Mouse (Mus musculus): ENCODE measurements around the gene Bri3. TPM values are rescaled to one million over a fixed set of nuclear protein-coding genes. Genes with fewer than 3 reads are reported as not detected.

Gene Bri3
- polyA plus RNA-seq, 1 experiment from 2014 or later: 313 TPM

- Histone ChIP-seq H3K9ac (ENCODE audit: low read depth, low read length) (no peak overlapping the region), H3K4me3 (ENCODE audit: low read depth, low read length) (no peak overlapping the region), H3K4me1 (replicated peaks; ENCODE audit: control insufficient read depth, insufficient read depth, low read length) (no peaks in the 10 kb centered on the region), H3K36me3 (ENCODE audit: control insufficient read depth, insufficient read depth) (no peaks in the 10 kb centered on the region), H3K27ac (ENCODE audit: low read depth, low read length) (0 out of 2 replicates have a peak overlapping the region, but pooled peaks have one; percentile 5), H3K27me3 (replicated peaks; ENCODE audit: control insufficient read depth, insufficient read depth, low read length) (no peaks in the 10 kb centered on the region), H3K4me2 (replicated peaks; ENCODE audit: low read depth) (no peak overlapping the region), H3K9me3 (ENCODE audit: control insufficient read depth) (no peaks in the 10 kb centered on the region)
- TF ChIP-seq CTCF (IDR thresholded peaks at IDR 0.05; ENCODE audit: low read depth): no peak
- no peak for ATAC-seq
- WGBS: 67% methylated on average over 9 of the region's 9 CpGs
These were observed 124.5 kb downstream of the Bri3 start for GRCm38 (mm10) chr5:144368661-144369205.

- no peaks in the 10 kb centered on the region for H3K27me3 ChIP-seq (replicated peaks; ENCODE audit: control insufficient read depth, insufficient read depth, low read length)
- ATAC-seq: no peak
- no peak for TF ChIP-seq CTCF (IDR thresholded peaks at IDR 0.05; ENCODE audit: low read depth)
- no peaks in the 10 kb centered on the region for H3K9me3 ChIP-seq (ENCODE audit: control insufficient read depth)
- no peak overlapping the region for H3K9ac ChIP-seq (ENCODE audit: low read depth, low read length)
- no peak overlapping the region for H3K27ac ChIP-seq (ENCODE audit: low read depth, low read length)
- no peaks in the 10 kb centered on the region for H3K4me1 ChIP-seq (replicated peaks; ENCODE audit: control insufficient read depth, insufficient read depth, low read length)
- WGBS: 27% methylated on average over 6 of the region's 6 CpGs
- H3K4me2 ChIP-seq (replicated peaks; ENCODE audit: low read depth): no peak overlapping the region
- no peak overlapping the region for H3K4me3 ChIP-seq (ENCODE audit: low read depth, low read length)
- H3K36me3 ChIP-seq (ENCODE audit: control insufficient read depth, insufficient read depth): no peaks in the 10 kb centered on the region
These were observed 126.7 kb downstream of the Bri3 start for GRCm38 (mm10) chr5:144370986-144371385.

- H3K36me3 ChIP-seq (ENCODE audit: control insufficient read depth, insufficient read depth): no peaks in the 10 kb centered on the region
- ATAC-seq: peak; percentile 77
- H3K4me3 ChIP-seq (ENCODE audit: low read depth, low read length): no peak overlapping the region
- peak overlapping the region; percentile 73 for H3K27ac ChIP-seq (ENCODE audit: low read depth, low read length)
- 24% methylated on average over 2 of the region's 2 CpGs for WGBS
- H3K27me3 ChIP-seq (replicated peaks; ENCODE audit: control insufficient read depth, insufficient read depth, low read length): no peaks in the 10 kb centered on the region
- H3K9ac ChIP-seq (ENCODE audit: low read depth, low read length): no peak overlapping the region
- no peaks in the 10 kb centered on the region for H3K4me1 ChIP-seq (replicated peaks; ENCODE audit: control insufficient read depth, insufficient read depth, low read length)
- no peak for TF ChIP-seq CTCF (IDR thresholded peaks at IDR 0.05; ENCODE audit: low read depth)
- no peaks in the 10 kb centered on the region for H3K9me3 ChIP-seq (ENCODE audit: control insufficient read depth)
- H3K4me2 ChIP-seq (replicated peaks; ENCODE audit: low read depth): no peak overlapping the region
These were observed 127.9 kb downstream of the Bri3 start for GRCm38 (mm10) chr5:144372177-144372576.

DNA sequence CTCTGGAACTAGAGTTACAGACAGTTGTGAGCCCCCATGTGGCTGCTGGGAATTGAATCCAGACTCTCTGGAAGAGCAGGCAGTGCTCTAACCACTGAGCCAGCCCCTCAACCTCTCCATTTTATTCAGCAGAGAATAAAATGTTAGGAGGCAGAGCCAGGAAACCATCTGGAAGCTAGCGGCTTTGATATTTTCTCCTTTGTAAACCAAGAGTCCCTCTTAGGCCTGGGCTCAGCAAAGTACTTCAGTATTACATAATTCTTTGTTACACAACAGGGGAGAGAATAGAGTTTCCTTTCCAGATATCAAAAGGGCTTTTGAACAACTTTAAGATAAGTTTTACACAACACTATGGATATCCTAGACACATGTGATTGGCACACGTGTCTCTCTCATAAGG lies 128.6 kb downstream of the Bri3 start:
- H3K36me3 ChIP-seq (ENCODE audit: control insufficient read depth, insufficient read depth): no peaks in the 10 kb centered on the region
- H3K9ac ChIP-seq (ENCODE audit: low read depth, low read length): no peak overlapping the region
- H3K4me2 ChIP-seq (replicated peaks; ENCODE audit: low read depth): no peak overlapping the region
- WGBS: 41% methylated on average over 2 of the region's 2 CpGs
- no peaks in the 10 kb centered on the region for H3K27me3 ChIP-seq (replicated peaks; ENCODE audit: control insufficient read depth, insufficient read depth, low read length)
- H3K4me1 ChIP-seq (replicated peaks; ENCODE audit: control insufficient read depth, insufficient read depth, low read length): no peaks in the 10 kb centered on the region
- peak overlapping the region; percentile 73 for H3K27ac ChIP-seq (ENCODE audit: low read depth, low read length)
- no peak overlapping the region for H3K4me3 ChIP-seq (ENCODE audit: low read depth, low read length)
- peak; percentile 39 for ATAC-seq
- no peaks in the 10 kb centered on the region for H3K9me3 ChIP-seq (ENCODE audit: control insufficient read depth)
- TF ChIP-seq CTCF (IDR thresholded peaks at IDR 0.05; ENCODE audit: low read depth): no peak

DNA sequence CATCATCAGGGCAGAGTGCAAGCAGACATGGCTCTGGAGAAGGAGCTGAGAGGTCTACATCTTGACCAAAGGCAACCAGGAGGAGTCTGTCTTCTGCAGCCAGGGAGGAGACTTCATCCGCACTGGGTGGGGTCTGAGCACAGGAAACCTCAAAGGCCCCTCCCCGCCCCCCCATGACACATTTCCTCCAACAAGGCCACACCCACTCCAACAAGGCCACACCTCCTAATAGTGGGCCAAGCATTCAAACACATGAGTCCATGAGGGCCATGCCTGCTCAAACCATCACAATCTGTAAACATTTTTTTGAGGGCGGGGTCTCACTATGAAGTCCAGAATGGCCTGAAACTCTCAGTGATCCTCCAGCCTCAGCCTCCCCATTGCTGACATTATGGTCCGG lies 135.2 kb downstream of the Bri3 start:
- no peaks in the 10 kb centered on the region for H3K9me3 ChIP-seq (ENCODE audit: control insufficient read depth)
- 95% methylated on average over 4 of the region's 4 CpGs for WGBS
- no peak overlapping the region for H3K27ac ChIP-seq (ENCODE audit: low read depth, low read length)
- H3K4me1 ChIP-seq (replicated peaks; ENCODE audit: control insufficient read depth, insufficient read depth, low read length): no peaks in the 10 kb centered on the region
- H3K4me2 ChIP-seq (replicated peaks; ENCODE audit: low read depth): no peak overlapping the region
- H3K27me3 ChIP-seq (replicated peaks; ENCODE audit: control insufficient read depth, insufficient read depth, low read length): no peaks in the 10 kb centered on the region
- ATAC-seq: no peak
- TF ChIP-seq CTCF (IDR thresholded peaks at IDR 0.05; ENCODE audit: low read depth): no peak
- no peak overlapping the region for H3K4me3 ChIP-seq (ENCODE audit: low read depth, low read length)
- H3K9ac ChIP-seq (ENCODE audit: low read depth, low read length): no peak overlapping the region
- H3K36me3 ChIP-seq (ENCODE audit: control insufficient read depth, insufficient read depth): no peaks in the 10 kb centered on the region

DNA sequence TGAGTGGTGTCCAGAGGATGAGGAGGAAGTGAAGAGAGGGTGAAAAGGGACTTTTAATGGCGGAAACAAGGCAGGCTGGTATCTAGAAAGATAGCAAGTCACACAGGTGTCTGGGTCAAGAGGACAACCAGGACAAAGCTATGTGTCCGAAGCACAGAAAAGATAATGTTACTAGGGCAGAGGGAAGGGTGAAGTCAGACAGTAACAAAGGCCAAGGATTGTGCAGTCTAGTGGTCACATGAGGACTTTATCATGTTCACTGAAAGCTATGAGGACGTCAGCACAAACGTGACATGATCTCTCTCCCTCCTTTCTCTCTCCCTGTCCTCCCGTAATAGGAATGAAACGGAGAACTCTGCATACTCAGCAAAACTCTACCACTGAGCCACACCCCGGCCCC lies 136.5 kb downstream of the Bri3 start:
- no peaks in the 10 kb centered on the region for H3K9me3 ChIP-seq (ENCODE audit: control insufficient read depth)
- no peak overlapping the region for H3K9ac ChIP-seq (ENCODE audit: low read depth, low read length)
- WGBS: 46% methylated on average over 7 of the region's 7 CpGs
- peak; percentile 86 for ATAC-seq
- no peaks in the 10 kb centered on the region for H3K27me3 ChIP-seq (replicated peaks; ENCODE audit: control insufficient read depth, insufficient read depth, low read length)
- H3K27ac ChIP-seq (ENCODE audit: low read depth, low read length): peak overlapping the region; percentile 35; the same call in 1 of the 2 replicates
- no peak for TF ChIP-seq CTCF (IDR thresholded peaks at IDR 0.05; ENCODE audit: low read depth)
- no peaks in the 10 kb centered on the region for H3K36me3 ChIP-seq (ENCODE audit: control insufficient read depth, insufficient read depth)
- no peak overlapping the region for H3K4me2 ChIP-seq (replicated peaks; ENCODE audit: low read depth)
- H3K4me1 ChIP-seq (replicated peaks; ENCODE audit: control insufficient read depth, insufficient read depth, low read length): no peaks in the 10 kb centered on the region
- no peak overlapping the region for H3K4me3 ChIP-seq (ENCODE audit: low read depth, low read length)

GRCm38 (mm10) chr5:144381782-144382181 lies 137.5 kb downstream of the Bri3 start:
- peak; percentile 67 for TF ChIP-seq CTCF (IDR thresholded peaks at IDR 0.05; ENCODE audit: low read depth)
- H3K4me1 ChIP-seq (replicated peaks; ENCODE audit: control insufficient read depth, insufficient read depth, low read length): no peaks in the 10 kb centered on the region
- no peak overlapping the region for H3K4me3 ChIP-seq (ENCODE audit: low read depth, low read length)
- H3K9ac ChIP-seq (ENCODE audit: low read depth, low read length): no peak overlapping the region
- no peaks in the 10 kb centered on the region for H3K27me3 ChIP-seq (replicated peaks; ENCODE audit: control insufficient read depth, insufficient read depth, low read length)
- ATAC-seq: no peak
- H3K9me3 ChIP-seq (ENCODE audit: control insufficient read depth): no peaks in the 10 kb centered on the region
- 86% methylated on average over 3 of the region's 3 CpGs for WGBS
- H3K27ac ChIP-seq (ENCODE audit: low read depth, low read length): no peak overlapping the region
- H3K36me3 ChIP-seq (ENCODE audit: control insufficient read depth, insufficient read depth): no peaks in the 10 kb centered on the region
- no peak overlapping the region for H3K4me2 ChIP-seq (replicated peaks; ENCODE audit: low read depth)

All from intestine, postnatal 0 days (tissue).